Comparison of ENCODE assay signal across 7 mouse cellular contexts in the genomic region with DNA sequence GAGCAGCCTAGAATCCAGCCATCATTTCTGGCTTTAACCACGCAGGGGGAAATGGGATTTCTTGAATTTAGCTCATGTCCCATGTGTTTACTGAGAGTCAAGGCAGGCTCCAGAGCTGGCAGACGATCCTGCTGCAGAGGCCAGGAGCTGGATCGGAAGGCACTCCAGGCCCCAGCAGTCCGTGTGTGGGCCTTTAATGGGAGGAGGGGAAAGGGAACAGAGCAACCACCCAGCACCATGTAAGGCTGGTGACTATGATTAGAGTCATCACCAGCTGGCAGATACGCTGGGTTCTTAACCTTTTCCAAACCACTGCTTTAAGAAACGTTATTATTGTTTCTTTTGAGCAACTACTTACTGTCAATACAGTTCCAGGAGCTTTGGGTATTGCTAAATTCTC. TPM values are rescaled to one million over a fixed set of nuclear protein-coding genes. Genes with fewer than 3 reads are reported as not detected.
DNase-seq lines count a peak whose midpoint lies in the region; ATAC-seq and TF ChIP-seq lines count a peak whose summit lies in the region.

No protein-coding gene starts in this region.

- 0 out of 2 replicates have a peak overlapping the region, but pooled peaks have one; percentile 20 for H3K4me3 ChIP-seq in E14TG2a.4 (replicated peaks; ENCODE audit: low read length)
- H3K4me3 ChIP-seq in hindbrain, embryonic 11.5 days (ENCODE audit: low read depth, low read length) = no peak overlapping the region
- H3K4me3 ChIP-seq in liver, adult 2 months (ENCODE audit: insufficient read depth, low read depth, low read length) = no peak overlapping the region
- H3K4me3 ChIP-seq in stomach, embryonic 16.5 days (replicated peaks; ENCODE audit: low read length) = peak overlapping the region; percentile 64

- no peak for ATAC-seq in hindbrain, embryonic 11.5 days (ENCODE audit: low FRiP score)
- ATAC-seq in stomach, embryonic 16.5 days (ENCODE audit: insufficient read depth, low FRiP score) = peak; percentile 76
- ATAC-seq in megakaryocyte, adult 5-6 weeks (ENCODE audit: poor library complexity, severe bottlenecking) = no peak

- peaks cover 78% of the 10 kb centered on the region for H3K4me1 ChIP-seq in E14TG2a.4 (replicated peaks; ENCODE audit: low read depth, low read length)
- peaks cover 2% of the 10 kb centered on the region; the same call in 1 of the 2 replicates for H3K4me1 ChIP-seq in hindbrain, embryonic 11.5 days (replicated peaks; ENCODE audit: control insufficient read depth, insufficient read depth, low read length)
- H3K4me1 ChIP-seq in liver, adult 2 months (ENCODE audit: control insufficient read depth, insufficient read depth, low read length) = peaks cover 21% of the 10 kb centered on the region
- peaks cover 42% of the 10 kb centered on the region for H3K4me1 ChIP-seq in stomach, embryonic 16.5 days (ENCODE audit: control insufficient read depth, insufficient read depth, low read length)

- no peaks in the 10 kb centered on the region for H3K9me3 ChIP-seq in E14TG2a.4 (ENCODE audit: low read length)
- no peaks in the 10 kb centered on the region for H3K9me3 ChIP-seq in hindbrain, embryonic 11.5 days (ENCODE audit: control insufficient read depth, low read length)
- no peaks in the 10 kb centered on the region for H3K9me3 ChIP-seq in stomach, embryonic 16.5 days (replicated peaks; ENCODE audit: control insufficient read depth, low read length)

- H3K36me3 ChIP-seq in E14TG2a.4 (ENCODE audit: insufficient read depth, low read length) = no peaks in the 10 kb centered on the region
- no peaks in the 10 kb centered on the region for H3K36me3 ChIP-seq in hindbrain, embryonic 11.5 days (ENCODE audit: control insufficient read depth, insufficient read depth, low read length)
- H3K36me3 ChIP-seq in liver, adult 2 months (ENCODE audit: control insufficient read depth, insufficient read depth, low read length) = no peaks in the 10 kb centered on the region
- peaks cover 4% of the 10 kb centered on the region; the same call in 1 of the 2 replicates for H3K36me3 ChIP-seq in stomach, embryonic 16.5 days (ENCODE audit: control insufficient read depth, insufficient read depth, low read length)

- H3K27ac ChIP-seq in hindbrain, embryonic 11.5 days (ENCODE audit: low read depth, low read length) = no peak overlapping the region
- H3K27ac ChIP-seq in liver, adult 2 months (replicated peaks; ENCODE audit: insufficient read depth, low read depth, low read length) = no peak overlapping the region
- H3K27ac ChIP-seq in stomach, embryonic 16.5 days (ENCODE audit: low read length) = peak overlapping the region; percentile 99

- 0 out of 2 replicates have a peak, but pooled peaks cover 2% of the 10 kb centered on the region for H3K27me3 ChIP-seq in E14TG2a.4 (ENCODE audit: insufficient read depth, low read length)
- H3K27me3 ChIP-seq in hindbrain, embryonic 11.5 days (ENCODE audit: control insufficient read depth, insufficient read depth, low read length) = no peaks in the 10 kb centered on the region
- H3K27me3 ChIP-seq in liver, adult 2 months (ENCODE audit: control insufficient read depth, insufficient read depth, low read length) = no peaks in the 10 kb centered on the region
- no peaks in the 10 kb centered on the region for H3K27me3 ChIP-seq in stomach, embryonic 16.5 days (ENCODE audit: control insufficient read depth, insufficient read depth, low read length)

- peaks cover 5% of the 10 kb centered on the region; the same call in 1 of the 2 replicates for H3K79me2 ChIP-seq in liver, adult 2 months (ENCODE audit: control insufficient read depth, insufficient read depth, low read length)

- H3K9ac ChIP-seq in hindbrain, embryonic 11.5 days (ENCODE audit: low read depth, low read length) = peak overlapping the region; percentile 31; the same call in 1 of the 2 replicates
- H3K9ac ChIP-seq in liver, adult 2 months (ENCODE audit: low read depth, low read length) = no peak overlapping the region
- peak overlapping the region; percentile 92; the same call in 1 of the 2 replicates for H3K9ac ChIP-seq in stomach, embryonic 16.5 days (ENCODE audit: low read length)

- no peak overlapping the region for H3K4me2 ChIP-seq in hindbrain, embryonic 11.5 days (replicated peaks; ENCODE audit: low read depth, low read length)
- H3K4me2 ChIP-seq in stomach, embryonic 16.5 days (ENCODE audit: low read depth, low read length) = peak overlapping the region; percentile 63

- no peak for TF ChIP-seq POLR2A in liver, adult 2 months (IDR thresholded peaks at IDR 0.05; ENCODE audit: extremely low read depth, insufficient read depth, low read length)

- DNase-seq in 3T3-L1 (ENCODE audit: low read depth, low spot score) = peak; percentile 88
- DNase-seq in fat pad, adult 2 months (ENCODE audit: extremely low read depth, low read depth, low spot score) = peak; percentile 87
- no peak for DNase-seq in hindbrain, embryonic 11.5 days (ENCODE audit: low spot score)
- DNase-seq in liver, adult 2 months (ENCODE audit: extremely low read depth, low read depth, low spot score) = peak; percentile 87

- no peak for TF ChIP-seq CTCF in E14TG2a.4 (conservative IDR thresholded peaks at IDR 0.05; ENCODE audit: low read length)
- TF ChIP-seq CTCF in liver, adult 2 months (IDR thresholded peaks at IDR 0.05; ENCODE audit: low read depth, low read length) = no peak

- WGBS in hindbrain, embryonic 11.5 days = 37% methylated on average over 6 of the region's 6 CpGs
- WGBS in liver, adult 2 months = 15% methylated on average over 6 of the region's 6 CpGs
- 9% methylated on average over 6 of the region's 6 CpGs for WGBS in stomach, embryonic 16.5 days

RNA-seq across cellular contexts. Expression of gene Traf3ip2, which starts 1.9 kb away (rescaled TPM):
- 5.6 and 7.2 TPM in 2 replicates for polyA plus RNA-seq in hindbrain, embryonic 11.5 days (2014; fragmentation: Nextera tagmentation; extraction: Ambion mirVana)
- 0.74 and 1.8 TPM in 2 replicates for total RNA-seq in liver, adult 2 months (2014; rRNA removed)
- polyA plus RNA-seq in liver, adult 2 months (2012; rRNA removed) = 3.4 and 4.4 TPM in 2 replicates
- 32.1 and 33.1 TPM in 2 replicates for polyA plus RNA-seq in stomach, embryonic 16.5 days (2015; fragmentation: Nextera tagmentation; extraction: Ambion mirVana)
- 8.8 and 12.3 TPM in 2 replicates for total RNA-seq in megakaryocyte, adult 5-6 weeks (2015)
- total RNA-seq in megakaryocyte, adult 5-6 weeks (2017) = 1.7 and 2.9 TPM in 2 replicates

Comparison
In these comparisons a context has a peak if more than half of its experiments do, and no peak if none do; other contexts are left out.
1. H3K4me3 ChIP-seq: peak in E14TG2a.4 (single experiment) and stomach, embryonic 16.5 days (single experiment); none in hindbrain, embryonic 11.5 days (single experiment) and liver, adult 2 months (single experiment).